In the genomic region with DNA sequence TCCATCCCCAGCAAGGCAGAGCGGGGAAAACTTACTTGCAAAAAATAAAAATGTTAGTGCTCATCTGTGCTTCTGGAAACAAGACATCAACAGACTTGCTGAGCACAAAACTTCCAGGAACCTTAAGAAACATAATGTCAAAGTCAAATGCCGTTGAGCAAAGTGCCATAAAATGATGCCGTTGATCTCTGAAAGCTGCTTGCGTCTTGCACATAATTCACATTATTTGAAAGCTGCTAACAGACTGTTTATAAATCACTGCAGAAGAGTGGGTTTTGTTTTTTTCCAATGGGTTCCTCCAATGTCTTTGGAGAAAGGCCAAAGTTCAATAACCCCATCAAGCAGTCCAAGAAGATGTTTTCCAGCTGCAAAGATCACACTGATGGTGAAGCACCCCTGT, we compare ENCODE assay signal across 29 mouse cellular contexts. TPM values are rescaled to one million over a fixed set of nuclear protein-coding genes. Genes with fewer than 3 reads are reported as not detected.
DNase-seq lines count a peak whose midpoint lies in the region; ATAC-seq lines count a peak whose summit lies in the region.
"Had no signal": no experiment of that assay in that cellular context is flagged by ENCODE, and none has a peak within 500 bp of the region (broad histone marks: within the 10 kb centered on the region; RNA-seq: fewer than 3 reads in every experiment).

No protein-coding gene starts in this region.

- H3K4me1 ChIP-seq in lung, embryonic 16.5 days (replicated peaks; ENCODE audit: control insufficient read depth, insufficient read depth, low read length): no peaks in the 10 kb centered on the region; the same call in 1 of the 2 replicates
- H3K4me1 ChIP-seq: embryonic facial prominence, embryonic 12.5 days; embryonic facial prominence, embryonic 15.5 days; heart, embryonic 12.5 days; heart, embryonic 15.5 days; hindbrain, embryonic 10.5 days; hindbrain, embryonic 13.5 days had no signal

- H3K9ac ChIP-seq in lung, embryonic 16.5 days (ENCODE audit: low read length): no peak overlapping the region
- H3K9ac ChIP-seq: embryonic facial prominence, embryonic 12.5 days; embryonic facial prominence, embryonic 15.5 days; forebrain, postnatal 0 days; heart, embryonic 12.5 days; heart, embryonic 15.5 days; hindbrain, embryonic 13.5 days had no signal

- H3K4me3 ChIP-seq in lung, embryonic 16.5 days (ENCODE audit: low read length): no peak overlapping the region
- H3K4me3 ChIP-seq: embryonic facial prominence, embryonic 12.5 days; embryonic facial prominence, embryonic 15.5 days; gastrocnemius, adult 2 months; heart, embryonic 12.5 days; heart, embryonic 15.5 days; hindbrain, embryonic 10.5 days; hindbrain, embryonic 13.5 days had no signal

- no peaks in the 10 kb centered on the region for H3K36me3 ChIP-seq in lung, embryonic 16.5 days (ENCODE audit: control insufficient read depth, insufficient read depth, low read length)
- H3K36me3 ChIP-seq: embryonic facial prominence, embryonic 12.5 days; embryonic facial prominence, embryonic 15.5 days; heart, embryonic 12.5 days; heart, embryonic 15.5 days; hindbrain, embryonic 10.5 days; hindbrain, embryonic 13.5 days had no signal

- H3K4me2 ChIP-seq in lung, embryonic 16.5 days (ENCODE audit: low read depth, low read length): no peak overlapping the region
- H3K4me2 ChIP-seq: embryonic facial prominence, embryonic 12.5 days; embryonic facial prominence, embryonic 15.5 days; heart, embryonic 12.5 days; heart, embryonic 15.5 days; hindbrain, embryonic 13.5 days had no signal

- no peaks in the 10 kb centered on the region for H3K9me3 ChIP-seq in lung, embryonic 16.5 days (ENCODE audit: control insufficient read depth, low read length)
- H3K9me3 ChIP-seq: embryonic facial prominence, embryonic 12.5 days; embryonic facial prominence, embryonic 15.5 days; heart, embryonic 12.5 days; heart, embryonic 15.5 days; hindbrain, embryonic 10.5 days; hindbrain, embryonic 13.5 days had no signal

- ATAC-seq in lung, embryonic 16.5 days (ENCODE audit: low read depth): 0 out of 2 replicates have a peak, but pooled peaks have one; percentile 26
- no peak for ATAC-seq in megakaryocyte-erythroid progenitor cell, adult 5-6 weeks (replicated peaks; ENCODE audit: low FRiP score, low TSS enrichment, poor library complexity, severe bottlenecking)
- ATAC-seq: CD4-positive, CD25-positive, alpha-beta regulatory T cell, adult 4 months; forebrain, embryonic 14.5 days; forebrain, postnatal 0 days; hindbrain, embryonic 16.5 days had no signal

- no peak for DNase-seq in lung, postnatal 10 days
- DNase-seq in embryo, embryonic 10 days (ENCODE audit: low spot score): peak; percentile 18
- peak; percentile 47 for DNase-seq in embryo, embryonic 10.5 days (ENCODE audit: low spot score)
- peak; percentile 26 for DNase-seq in lung, postnatal 36 days
- DNase-seq in c-Kit-positive CD71-positive TER-119-positive erythroid progenitor cells, embryonic 14.5 days (ENCODE audit: low spot score): no peak
- no peak for DNase-seq in cerebellum, postnatal 25 days
- DNase-seq: adrenal gland, adult 2 months; adrenal gland, postnatal 14 days; cerebellum, adult 11-12 months; cerebellum, adult 8-10 months; cerebellum, postnatal 10 days; forebrain, postnatal 0 days; gastrocnemius, adult 2 months; gastrocnemius, postnatal 14 days; heart, adult 11 months; heart, postnatal 10 days; heart, postnatal 36 days had no signal

- no peak overlapping the region for H3K27ac ChIP-seq in lung, embryonic 16.5 days (ENCODE audit: low read length)
- H3K27ac ChIP-seq: embryonic facial prominence, embryonic 12.5 days; embryonic facial prominence, embryonic 15.5 days; gastrocnemius, adult 2 months; heart, embryonic 15.5 days; hindbrain, embryonic 10.5 days; hindbrain, embryonic 13.5 days had no signal

- WGBS in lung, embryonic 16.5 days: 42% methylated on average over 4 of the region's 4 CpGs

- H3K27me3 ChIP-seq in lung, embryonic 16.5 days (ENCODE audit: control insufficient read depth, insufficient read depth, low read depth, low read length): no peaks in the 10 kb centered on the region
- H3K27me3 ChIP-seq: embryonic facial prominence, embryonic 12.5 days; embryonic facial prominence, embryonic 15.5 days; heart, embryonic 12.5 days; heart, embryonic 15.5 days had no signal

RNA-seq across cellular contexts. Expression of a gene that starts 37.9 kb away (rescaled TPM):
- polyA plus RNA-seq in lung, embryonic 16.5 days (2015; fragmentation: Nextera tagmentation; extraction: Ambion mirVana): 4.6 and 5.2 TPM in 2 replicates
- total RNA-seq in megakaryocyte-erythroid progenitor cell, adult 5-6 weeks (2014; fragmentation: Nextera tagmentation): not detected in 2 replicates
- total RNA-seq in megakaryocyte-erythroid progenitor cell, adult 5-6 weeks (2017): 0.53 TPM in 1 of 2 replicates, not detected in the other
- total RNA-seq: MEL had no signal
- polyA plus RNA-seq: CD4-positive, CD25-positive, alpha-beta regulatory T cell, adult 4 months had no signal

Comparison
In these comparisons a context has a peak if more than half of its experiments do, and no peak if none do; other contexts are left out.
1. DNase-seq: peak in embryo, embryonic 10 days (single experiment), embryo, embryonic 10.5 days (single experiment) and lung, postnatal 36 days (single experiment); none in lung, postnatal 10 days (single experiment), c-Kit-positive CD71-positive TER-119-positive erythroid progenitor cells, embryonic 14.5 days (single experiment) and cerebellum, postnatal 25 days (0 of 2).